ENCODE assay signal across 8 mouse cellular contexts in the genomic region with DNA sequence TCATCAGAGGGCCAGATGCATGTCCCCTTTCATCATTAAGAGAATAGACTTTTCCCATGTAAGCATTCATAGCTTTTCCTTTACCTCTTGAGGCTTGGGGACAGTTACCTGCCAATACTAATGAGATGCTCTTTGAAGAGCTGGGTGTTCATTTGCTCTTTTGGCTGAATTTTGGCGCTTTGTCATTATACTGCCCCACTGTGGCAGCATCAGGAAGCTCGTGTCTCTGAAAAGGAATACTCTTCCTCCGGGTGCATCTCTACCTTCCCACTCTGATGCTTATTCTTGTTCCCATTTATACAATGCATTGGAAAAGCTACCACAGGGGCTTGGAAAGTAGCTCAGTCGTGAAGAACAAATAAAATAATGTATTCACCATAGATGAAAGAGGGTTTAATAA. TPM values are rescaled to one million over a fixed set of nuclear protein-coding genes. Genes with fewer than 3 reads are reported as not detected.
DNase-seq lines count a peak whose midpoint lies in the region; ATAC-seq and TF ChIP-seq lines count a peak whose summit lies in the region.
"Had no signal": no experiment of that assay in that cellular context is flagged by ENCODE, and none has a peak within 500 bp of the region (broad histone marks: within the 10 kb centered on the region; RNA-seq: fewer than 3 reads in every experiment).

No protein-coding gene starts in this region.

- peak; percentile 71 for TF ChIP-seq CTCF in left cerebral cortex, adult 2 months (IDR thresholded peaks at IDR 0.05)
- peak; percentile 78 for TF ChIP-seq CTCF in stomach, postnatal 0 days (IDR thresholded peaks at IDR 0.05; ENCODE audit: low read depth)

- no peaks in the 10 kb centered on the region for H3K27me3 ChIP-seq in embryonic facial prominence, embryonic 14.5 days (replicated peaks; ENCODE audit: control insufficient read depth, insufficient read depth, low read length)
- no peaks in the 10 kb centered on the region for H3K27me3 ChIP-seq in stomach, postnatal 0 days (ENCODE audit: control insufficient read depth, insufficient read depth, low read length)

- no peak for ATAC-seq in embryonic facial prominence, embryonic 14.5 days (ENCODE audit: low read depth)
- no peak for ATAC-seq in stomach, postnatal 0 days (ENCODE audit: low FRiP score, low TSS enrichment)

- in situ Hi-C loops in ES-E14 (cut with MboI; ENCODE audit: low sequenced_read_pairs in 2 of 2, unreplicated experiment in 2 of 2), result loop anchor here in 1 of 2 experiments (10.0 kb wide), 1 partner anchor 213 kb away; no protein-coding TSS in a partner anchor

- TF ChIP-seq EP300 in stomach, postnatal 0 days (optimal IDR thresholded peaks at IDR 0.05), result no peak

- no peak overlapping the region for H3K4me3 ChIP-seq in left cerebral cortex, adult 2 months
- no peak overlapping the region for H3K4me3 ChIP-seq in ES-E14 (ENCODE audit: insufficient read depth in 1 of 2, low read depth in 1 of 2, low read length in 2 of 2, poor library complexity in 1 of 2, severe bottlenecking in 1 of 2)
- H3K4me3 ChIP-seq in embryonic facial prominence, embryonic 14.5 days (ENCODE audit: low read depth, low read length), result no peak overlapping the region
- H3K4me3 ChIP-seq in stomach, postnatal 0 days (ENCODE audit: low read depth, low read length), result no peak overlapping the region

- intact Hi-C loops in left cerebral cortex, adult 2 months (cut with DNase I), result loop anchor here (2.0 kb wide), 1 partner anchor 211 kb away; no protein-coding TSS in a partner anchor
- intact Hi-C loops in left cerebral cortex, postnatal 25 days (cut with DNase I), result no loop called here

- 17% methylated on average over 4 of the region's 4 CpGs for WGBS in embryonic facial prominence, embryonic 14.5 days
- 12% methylated on average over 4 of the region's 4 CpGs for WGBS in stomach, postnatal 0 days

- H3K36me3 ChIP-seq in ES-E14 (ENCODE audit: control insufficient read depth, insufficient read depth, low read length, poor library complexity, severe bottlenecking), result no peaks in the 10 kb centered on the region
- no peaks in the 10 kb centered on the region for H3K36me3 ChIP-seq in embryonic facial prominence, embryonic 14.5 days (ENCODE audit: control insufficient read depth, insufficient read depth, low read length)
- no peaks in the 10 kb centered on the region for H3K36me3 ChIP-seq in stomach, postnatal 0 days (ENCODE audit: control insufficient read depth, insufficient read depth, low read length)

- H3K4me2 ChIP-seq in embryonic facial prominence, embryonic 14.5 days (ENCODE audit: low read depth, low read length), result no peak overlapping the region
- no peak overlapping the region for H3K4me2 ChIP-seq in stomach, postnatal 0 days (replicated peaks; ENCODE audit: low read depth)

- H3K4me1 ChIP-seq in ES-E14 (ENCODE audit: control insufficient read depth in 2 of 2, insufficient read depth in 2 of 2, low read length in 2 of 2, poor library complexity in 1 of 2), result no peaks in the 10 kb centered on the region
- no peaks in the 10 kb centered on the region for H3K4me1 ChIP-seq in embryonic facial prominence, embryonic 14.5 days (ENCODE audit: control insufficient read depth, insufficient read depth, low read length)
- H3K4me1 ChIP-seq in stomach, postnatal 0 days (replicated peaks; ENCODE audit: control insufficient read depth, insufficient read depth), result no peaks in the 10 kb centered on the region

- H3K9ac ChIP-seq in ES-E14 (ENCODE audit: insufficient read depth, low read depth, low read length, poor library complexity, severe bottlenecking), result no peak overlapping the region
- no peak overlapping the region for H3K9ac ChIP-seq in embryonic facial prominence, embryonic 14.5 days (ENCODE audit: low read depth, low read length)
- H3K9ac ChIP-seq in stomach, postnatal 0 days (ENCODE audit: low read length), result no peak overlapping the region

- no peak overlapping the region for H3K27ac ChIP-seq in left cerebral cortex, adult 2 months
- no peak overlapping the region for H3K27ac ChIP-seq in ES-E14 (ENCODE audit: insufficient read depth, low read depth, low read length, poor library complexity, severe bottlenecking)
- H3K27ac ChIP-seq in embryonic facial prominence, embryonic 14.5 days (replicated peaks; ENCODE audit: low read depth, low read length), result no peak overlapping the region
- H3K27ac ChIP-seq in stomach, postnatal 0 days (replicated peaks), result no peak overlapping the region

- no peaks in the 10 kb centered on the region for H3K9me3 ChIP-seq in ES-E14 (ENCODE audit: control insufficient read depth, insufficient read depth, low read depth, low read length)
- H3K9me3 ChIP-seq in embryonic facial prominence, embryonic 14.5 days (ENCODE audit: control insufficient read depth, low read length), result no peaks in the 10 kb centered on the region
- no peaks in the 10 kb centered on the region for H3K9me3 ChIP-seq in stomach, postnatal 0 days (ENCODE audit: control insufficient read depth, low read length)

- DNase-seq in left cerebral cortex, adult 2 months (ENCODE audit: extremely low spot score in 1 of 2, low spot score in 2 of 2), result peak in 1 of 2 experiments; percentile 26
- DNase-seq in left cerebral cortex, adult 11 months (ENCODE audit: low spot score), result no peak
- DNase-seq in ES-E14 (ENCODE audit: low read depth, low spot score), result peak; percentile 35
- peak; percentile 53 for DNase-seq in adrenal gland, postnatal 10 days
- peak; percentile 23 for DNase-seq in embryonic facial prominence, embryonic 14.5 days (ENCODE audit: low spot score)
- DNase-seq in left cerebral cortex, postnatal 25 days (ENCODE audit: low spot score in 2 of 2), result peak; percentile 30 to 37
- peak; percentile 29 for DNase-seq in stomach, postnatal 0 days (ENCODE audit: low spot score)

TF ChIP-seq in ES-E14, 5 proteins besides CTCF, POLR2A, EP300 and RAD21:
- no peak for TF ChIP-seq ZNF384 (IDR thresholded peaks at IDR 0.05; ENCODE audit: low read depth, low read length)
- peak; percentile 53; the same call in 1 of the 2 replicates for TF ChIP-seq ZC3H11A (IDR thresholded peaks at IDR 0.05; ENCODE audit: borderline replicate concordance, low read depth, low read length)

RNA-seq across cellular contexts. Expression of gene Gm37240, which starts 30.3 kb away (rescaled TPM):
- total RNA-seq in left cerebral cortex, adult 2 months (2021), result 1 to 10 TPM in 1 of 2 experiments, under 1 TPM in 1; 0.27 to 1.1 TPM
- total RNA-seq in ES-E14 (2012; rRNA removed), result 0.58 and 1.2 TPM in 2 replicates
- 1 to 10 TPM; 3.9 to 6.6 TPM for total RNA-seq in adrenal gland, postnatal 10 days (2021)
- polyA plus RNA-seq in embryonic facial prominence, embryonic 14.5 days (2014; fragmentation: Nextera tagmentation; extraction: Ambion mirVana), result 10.7 and 13.4 TPM in 2 replicates
- 1 to 10 TPM in 1 of 2 experiments, under 1 TPM in 1; 0.69 to 2.2 TPM for total RNA-seq in left cerebral cortex, postnatal 25 days (2021)
- 18.1 and 20.5 TPM in 2 replicates for polyA plus RNA-seq in stomach, postnatal 0 days (2015; fragmentation: Nextera tagmentation; extraction: Ambion mirVana)
- polyA plus RNA-seq: testis, adult 2 months had no signal

RNA-seq across cellular contexts. Expression of gene Glt28d2, which starts 30.3 kb away (rescaled TPM):
- under 1 TPM; 0.33 to 0.66 TPM for total RNA-seq in left cerebral cortex, adult 2 months (2021)
- 0.18 and 0.21 TPM in 2 replicates for total RNA-seq in ES-E14 (2012; rRNA removed)
- total RNA-seq in adrenal gland, postnatal 10 days (2021), result 1 to 10 TPM; 1.4 to 2.5 TPM
- polyA plus RNA-seq in embryonic facial prominence, embryonic 14.5 days (2014; fragmentation: Nextera tagmentation; extraction: Ambion mirVana), result 2.6 and 2.7 TPM in 2 replicates
- under 1 TPM; 0.34 to 0.62 TPM for total RNA-seq in left cerebral cortex, postnatal 25 days (2021)
- 6.5 and 6.9 TPM in 2 replicates for polyA plus RNA-seq in stomach, postnatal 0 days (2015; fragmentation: Nextera tagmentation; extraction: Ambion mirVana)

RNA-seq across cellular contexts. Expression of gene Sh3d19, which starts 53.3 kb away (rescaled TPM):
- 10 to 100 TPM; 15.6 to 16.0 TPM for total RNA-seq in left cerebral cortex, adult 2 months (2021)
- total RNA-seq in ES-E14 (2012; rRNA removed), result 13.2 and 22.3 TPM in 2 replicates
- total RNA-seq in adrenal gland, postnatal 10 days (2021), result 10 to 100 TPM; 26.2 to 28.9 TPM
- 29.8 and 30.9 TPM in 2 replicates for polyA plus RNA-seq in embryonic facial prominence, embryonic 14.5 days (2014; fragmentation: Nextera tagmentation; extraction: Ambion mirVana)
- 10 to 100 TPM; 17.8 to 22.3 TPM for total RNA-seq in left cerebral cortex, postnatal 25 days (2021)
- polyA plus RNA-seq in stomach, postnatal 0 days (2015; fragmentation: Nextera tagmentation; extraction: Ambion mirVana), result 23.0 and 23.7 TPM in 2 replicates
